Mouse (Mus musculus): ENCODE measurements around the gene Ypel5.

GRCm38 (mm10) chr17:72794660-72795059, 41.6 kb upstream of the Ypel5 start:
- TF ChIP-seq CTCF (IDR thresholded peaks at IDR 0.05; ENCODE audit: borderline replicate concordance, control insufficient read depth, extremely low read depth, insufficient read depth, low read length, poor library complexity), result no peak
- TF ChIP-seq POLR2A (IDR thresholded peaks at IDR 0.05; ENCODE audit: control insufficient read depth, extremely low read depth, insufficient read depth, low read length, poor library complexity), result no peak
